Mouse (Mus musculus): ENCODE measurements around the gene Ccdc121.

GRCm38 (mm10) chr1:181467321-181467670, 44.0 kb downstream of the Ccdc121 start:
- TF ChIP-seq CTCF (IDR thresholded peaks at IDR 0.05; ENCODE audit: control insufficient read depth, insufficient read depth, low read length) (no peak), POLR2A (IDR thresholded peaks at IDR 0.05; ENCODE audit: borderline replicate concordance, control insufficient read depth, low read depth, low read length) (no peak)

Data from bone marrow, adult 2 months (tissue).